Mouse (Mus musculus) layer of hippocampus, postnatal 14 days (tissue): ENCODE data around the gene Zfp354c. TPM values are rescaled to one million over a fixed set of nuclear protein-coding genes. Genes with fewer than 3 reads are reported as not detected.

Experiments
- total RNA-seq, 2 experiments: library from RNA; stranded (reverse); gene quantifications; 2 replicates each; pipeline ENCODE4 v1.2.3; 2021

Zfp354c gene
- total RNA-seq, 2 experiments from 2014 or later = 46.4 to 51.7 TPM

Other genes with a start within 250 kb of the Zfp354c start
- 1 to 10 TPM; 6.3 to 8.3 TPM for gene Adamts2, start 225.6 kb downstream of the Zfp354c start, total RNA-seq
- 1 to 10 TPM; 3.1 to 4.4 TPM for gene Zfp879, start 13.8 kb upstream of the Zfp354c start, total RNA-seq
- not detected for gene Grm6, start 23.0 kb upstream of the Zfp354c start, total RNA-seq
- 1 to 10 TPM; 6.1 to 6.5 TPM for gene Zfp454, start 59.9 kb upstream of the Zfp354c start, total RNA-seq
- gene Zfp2, start 88.4 kb upstream of the Zfp354c start, total RNA-seq = 10 to 100 TPM; 16.4 to 18.0 TPM
- 1 to 10 TPM; 4.8 to 6.6 TPM for gene Zfp354b, start 103.9 kb upstream of the Zfp354c start, total RNA-seq
- not detected for gene 4933414I15Rik, start 116.0 kb upstream of the Zfp354c start, total RNA-seq
- gene Prop1, start 126.0 kb upstream of the Zfp354c start, total RNA-seq = not detected
- not detected for gene Olfr1378, start 138.8 kb upstream of the Zfp354c start, total RNA-seq
- not detected for gene Olfr1377, start 154.2 kb upstream of the Zfp354c start, total RNA-seq
- not detected for gene Olfr51, start 175.9 kb upstream of the Zfp354c start, total RNA-seq
- gene Olfr54, start 186.5 kb upstream of the Zfp354c start, total RNA-seq = not detected
- not detected for gene Olfr1375, start 220.4 kb upstream of the Zfp354c start, total RNA-seq
- 1 to 10 TPM; 7.7 to 9.6 TPM for gene Zfp354a, start 231.5 kb upstream of the Zfp354c start, total RNA-seq